Mouse (Mus musculus) neural tube, embryonic 13.5 days (tissue): ENCODE data around the gene Slc7a6os. TPM values are rescaled to one million over a fixed set of nuclear protein-coding genes. Genes with fewer than 3 reads are reported as not detected.
A peak's percentile ranks its signal among the peaks of the same experiment; 100 is the strongest.

Experiments used
- ATAC-seq: fragments of 200-750 bp; cut with Nextera tagmentation; 2 replicates; pipeline ENCODE4 v1.8.0; 2017; ENCODE audit warnings: low read depth, mild to moderate bottlenecking, moderate TSS enrichment, moderate library complexity
- H3K27ac ChIP-seq: fragments of 300-500 bp; sonication (generic); replicated peaks from 2 replicates; pipeline ENCODE4 v1.5.1; 2015; ENCODE audit warnings: moderate library complexity, mild to moderate bottlenecking, inconsistent platforms
- H3K27me3 ChIP-seq: fragments of 300-500 bp; sonication (generic); 2 replicates; pipeline ENCODE4 v1.6.1; 2015; ENCODE audit warnings: mild to moderate bottlenecking, inconsistent platforms
- H3K36me3 ChIP-seq: fragments of 300-500 bp; sonication (generic); 2 replicates; pipeline ENCODE4 v1.6.1; 2015; ENCODE audit warnings: mild to moderate bottlenecking, inconsistent platforms
- H3K4me1 ChIP-seq: fragments of 300-500 bp; sonication (generic); replicated peaks from 2 replicates; pipeline ENCODE4 v1.6.1; 2015; ENCODE audit warnings: inconsistent platforms
- H3K4me2 ChIP-seq: fragments of 300-500 bp; sonication (generic); 2 replicates; pipeline ENCODE4 v1.6.1; 2015; ENCODE audit warnings: inconsistent platforms, mild to moderate bottlenecking, moderate library complexity
- H3K4me3 ChIP-seq: fragments of 300-500 bp; sonication (generic); 2 replicates; pipeline ENCODE4 v1.5.1; 2015; ENCODE audit warnings: mild to moderate bottlenecking, inconsistent platforms
- H3K9ac ChIP-seq: fragments of 300-500 bp; sonication (generic); 2 replicates; pipeline ENCODE4 v1.6.1; 2015; ENCODE audit warnings: moderate library complexity, mild to moderate bottlenecking, inconsistent platforms
- H3K9me3 ChIP-seq: fragments of 300-500 bp; sonication (generic); 2 replicates; pipeline ENCODE4 v1.6.1; 2016; ENCODE audit warnings: inconsistent platforms
- WGBS: fragments of 180-500 bp; shearing (Covaris S2); methylation state at CpG from one replicate; pipeline ENCODE4 v1.1.7; 2015; 5-methylcytosine and 5-hydroxymethylcytosine counted together
- polyA plus RNA-seq: library from polyadenylated mRNA; unstranded; fragments of >200 nt; fragmentation: Nextera tagmentation; extraction: Ambion mirVana; gene quantifications from 2 replicates; pipeline ENCODE4 v1.2.1, GENCODE M21; 2015

The Slc7a6os gene
- polyA plus RNA-seq, result 37.7 and 41.7 TPM in 2 replicates

- Histone ChIP-seq H3K27ac (peak within 1 kb of the TSS; percentile 91), H3K4me1 (peaks cover 26% of the 10 kb centered on the region), H3K9me3 (no peaks in the 10 kb centered on the region), H3K36me3 (peaks cover 53% of the 10 kb centered on the region), H3K9ac (peak within 1 kb of the TSS; percentile 92), H3K4me3 (peak within 1 kb of the TSS; percentile 79), H3K4me2 (peak within 1 kb of the TSS; percentile 91), H3K27me3 (no peaks in the 10 kb centered on the region)
- ATAC-seq, result peak; percentile 99
- WGBS, result 0% methylated on average over 52 of the region's 52 CpGs
Measured at GRCm38 (mm10) chr8:106210821-106211345, at the start of gene Slc7a6os, which contains the start of gene Prmt7. Gene Slc7a6os, minus strand, starts transcription at chr8:106210935. Gene Prmt7, plus strand, starts transcription at chr8:106210936.

GRCm38 (mm10) chr8:106259579-106260255 lies 49.0 kb upstream of the Slc7a6os start:
- H3K4me1 ChIP-seq, result peaks cover 37% of the 10 kb centered on the region
- ATAC-seq, result no peak
- no peak overlapping the region for H3K4me3 ChIP-seq
- H3K4me2 ChIP-seq, result no peak overlapping the region
- H3K36me3 ChIP-seq, result peaks cover 75% of the 10 kb centered on the region
- WGBS, result 93% methylated on average over 10 of the region's 10 CpGs
- H3K27me3 ChIP-seq, result no peaks in the 10 kb centered on the region
- no peak overlapping the region for H3K9ac ChIP-seq
- H3K9me3 ChIP-seq, result no peaks in the 10 kb centered on the region
- no peak overlapping the region for H3K27ac ChIP-seq

GRCm38 (mm10) chr8:106258169-106258568 lies 47.4 kb upstream of the Slc7a6os start:
- no peak overlapping the region for H3K27ac ChIP-seq
- H3K9ac ChIP-seq, result no peak overlapping the region
- H3K4me2 ChIP-seq, result no peak overlapping the region
- WGBS, result 45% methylated on average over 1 of the region's 1 CpGs
- ATAC-seq, result no peak
- H3K4me3 ChIP-seq, result no peak overlapping the region
- peaks cover 22% of the 10 kb centered on the region for H3K4me1 ChIP-seq
- no peaks in the 10 kb centered on the region for H3K9me3 ChIP-seq
- H3K27me3 ChIP-seq, result no peaks in the 10 kb centered on the region
- H3K36me3 ChIP-seq, result peaks cover 75% of the 10 kb centered on the region

- H3K4me3 ChIP-seq, result no peak overlapping the region
- H3K4me1 ChIP-seq, result no peaks in the 10 kb centered on the region; the same call in 1 of the 2 replicates
- H3K27ac ChIP-seq, result peak overlapping the region; percentile 15
- 81% methylated on average over 4 of the region's 4 CpGs for WGBS
- H3K36me3 ChIP-seq, result peaks cover 94% of the 10 kb centered on the region
- H3K4me2 ChIP-seq, result no peak overlapping the region
- no peaks in the 10 kb centered on the region for H3K9me3 ChIP-seq
- no peaks in the 10 kb centered on the region for H3K27me3 ChIP-seq
- H3K9ac ChIP-seq, result no peak overlapping the region
- ATAC-seq, result no peak
Measured at GRCm38 (mm10) chr8:106250186-106250585, 39.5 kb upstream of the Slc7a6os start.

GRCm38 (mm10) chr8:106237106-106237505 lies 26.4 kb upstream of the Slc7a6os start:
- peaks cover 82% of the 10 kb centered on the region for H3K36me3 ChIP-seq
- H3K9ac ChIP-seq, result no peak overlapping the region
- H3K4me2 ChIP-seq, result no peak overlapping the region
- no peaks in the 10 kb centered on the region for H3K4me1 ChIP-seq
- H3K9me3 ChIP-seq, result no peaks in the 10 kb centered on the region
- no peak overlapping the region for H3K27ac ChIP-seq
- no peaks in the 10 kb centered on the region for H3K27me3 ChIP-seq
- H3K4me3 ChIP-seq, result no peak overlapping the region
- no peak for ATAC-seq
- WGBS, result 82% methylated on average over 5 of the region's 5 CpGs

GRCm38 (mm10) chr8:106234567-106235261 lies 24.0 kb upstream of the Slc7a6os start:
- Histone ChIP-seq H3K27ac (no peak overlapping the region), H3K9ac (no peak overlapping the region), H3K36me3 (peaks cover 74% of the 10 kb centered on the region), H3K4me1 (no peaks in the 10 kb centered on the region), H3K4me3 (no peak overlapping the region), H3K27me3 (no peaks in the 10 kb centered on the region), H3K4me2 (no peak overlapping the region), H3K9me3 (no peaks in the 10 kb centered on the region)
- ATAC-seq, result no peak
- 93% methylated on average over 17 of the region's 17 CpGs for WGBS

- Histone ChIP-seq H3K4me2 (no peak overlapping the region), H3K4me3 (no peak overlapping the region), H3K27me3 (no peaks in the 10 kb centered on the region), H3K27ac (no peak overlapping the region), H3K9ac (no peak overlapping the region), H3K9me3 (no peaks in the 10 kb centered on the region), H3K36me3 (peaks cover 74% of the 10 kb centered on the region), H3K4me1 (no peaks in the 10 kb centered on the region)
- 74% methylated on average over 3 of the region's 3 CpGs for WGBS
- ATAC-seq, result no peak
Measured at GRCm38 (mm10) chr8:106232751-106233150, 22.0 kb upstream of the Slc7a6os start.

- Histone ChIP-seq H3K4me2 (no peak overlapping the region), H3K27ac (no peak overlapping the region), H3K4me3 (no peak overlapping the region), H3K9ac (no peak overlapping the region), H3K9me3 (no peaks in the 10 kb centered on the region), H3K36me3 (peaks cover 72% of the 10 kb centered on the region), H3K27me3 (no peaks in the 10 kb centered on the region), H3K4me1 (no peaks in the 10 kb centered on the region)
- ATAC-seq, result no peak
- 84% methylated on average over 7 of the region's 7 CpGs for WGBS
Measured at GRCm38 (mm10) chr8:106231536-106231935, 20.8 kb upstream of the Slc7a6os start.

GRCm38 (mm10) chr8:106226589-106226988 lies 15.9 kb upstream of the Slc7a6os start:
- Histone ChIP-seq H3K36me3 (peaks cover 83% of the 10 kb centered on the region), H3K4me2 (no peak overlapping the region), H3K9ac (no peak overlapping the region), H3K4me3 (no peak overlapping the region), H3K9me3 (no peaks in the 10 kb centered on the region), H3K4me1 (no peaks in the 10 kb centered on the region), H3K27me3 (no peaks in the 10 kb centered on the region), H3K27ac (no peak overlapping the region)
- WGBS, result 49% methylated on average over 9 of the region's 9 CpGs
- no peak for ATAC-seq

GRCm38 (mm10) chr8:106219620-106220019 lies 8.9 kb upstream of the Slc7a6os start:
- Histone ChIP-seq H3K27me3 (no peaks in the 10 kb centered on the region), H3K4me2 (no peak overlapping the region), H3K9me3 (no peaks in the 10 kb centered on the region), H3K9ac (no peak overlapping the region), H3K4me3 (no peak overlapping the region), H3K4me1 (no peaks in the 10 kb centered on the region), H3K27ac (no peak overlapping the region), H3K36me3 (peaks cover 91% of the 10 kb centered on the region)
- no peak for ATAC-seq
- WGBS, result 90% methylated on average over 3 of the region's 3 CpGs

- Histone ChIP-seq H3K4me1 (peaks cover 21% of the 10 kb centered on the region), H3K9me3 (no peaks in the 10 kb centered on the region), H3K4me3 (no peak overlapping the region), H3K27ac (no peak overlapping the region), H3K36me3 (peaks cover 59% of the 10 kb centered on the region), H3K4me2 (no peak overlapping the region), H3K27me3 (no peaks in the 10 kb centered on the region), H3K9ac (no peak overlapping the region)
- 91% methylated on average over 3 of the region's 3 CpGs for WGBS
- no peak for ATAC-seq
Measured at GRCm38 (mm10) chr8:106213959-106214358, 3.2 kb upstream of the Slc7a6os start.

GRCm38 (mm10) chr8:106211421-106211820 lies 686 bp upstream of the Slc7a6os start:
- H3K4me1 ChIP-seq, result peaks cover 26% of the 10 kb centered on the region
- H3K9ac ChIP-seq, result peak overlapping the region; percentile 92

More at GRCm38 (mm10) chr8:106211421-106211820, 686 bp upstream of the Slc7a6os start:
- Histone ChIP-seq H3K9me3 (no peaks in the 10 kb centered on the region), H3K4me2 (peak overlapping the region; percentile 91), H3K27me3 (no peaks in the 10 kb centered on the region), H3K36me3 (peaks cover 57% of the 10 kb centered on the region), H3K4me3 (peak overlapping the region; percentile 79), H3K27ac (peak overlapping the region; percentile 91)
- peak; percentile 11; the same call in 1 of the 2 replicates for ATAC-seq
- WGBS, result 5% methylated on average over 13 of the region's 13 CpGs
